Mouse (Mus musculus) R1 (cell line): Measurements from ENCODE around the gene Camsap2.

Experiments used
- DNase-seq: peaks from one replicate; pipeline ENCODE4 v3.0.0-alpha.2; 2018; ENCODE audit warnings: low read depth, low spot score

Camsap2 gene

GRCm38 (mm10) chr1:136345454-136346372, at the start of gene Camsap2:
Gene Camsap2, minus strand, starts transcription at chr1:136346104.
- peak; percentile 88 for DNase-seq

DNA sequence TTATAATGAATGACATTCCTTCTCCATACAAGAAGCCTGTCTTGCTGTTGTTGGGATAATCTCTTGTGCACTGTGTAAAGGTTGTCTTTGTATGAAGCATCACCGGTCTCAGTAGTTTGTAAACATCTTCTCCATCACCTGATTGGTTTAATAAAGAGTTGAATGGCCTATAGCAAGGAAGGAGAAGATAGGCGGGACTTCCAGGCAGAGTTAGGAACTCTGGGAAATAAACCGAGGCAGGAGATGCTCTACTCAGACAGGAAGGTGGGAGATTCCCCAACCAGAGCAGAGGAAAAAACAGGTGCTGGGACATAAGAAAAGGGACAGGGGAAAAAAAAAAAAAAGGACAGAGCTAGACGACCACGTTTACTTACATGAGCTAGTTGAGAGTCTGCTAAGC, 49.2 kb upstream of the Camsap2 start:
- peak; percentile 65 for DNase-seq

- peak; percentile 55 for DNase-seq
Observed at GRCm38 (mm10) chr1:136394506-136394905, 48.6 kb upstream of the Camsap2 start.

GRCm38 (mm10) chr1:136386914-136387313, 41.0 kb upstream of the Camsap2 start:
- DNase-seq: no peak

DNA sequence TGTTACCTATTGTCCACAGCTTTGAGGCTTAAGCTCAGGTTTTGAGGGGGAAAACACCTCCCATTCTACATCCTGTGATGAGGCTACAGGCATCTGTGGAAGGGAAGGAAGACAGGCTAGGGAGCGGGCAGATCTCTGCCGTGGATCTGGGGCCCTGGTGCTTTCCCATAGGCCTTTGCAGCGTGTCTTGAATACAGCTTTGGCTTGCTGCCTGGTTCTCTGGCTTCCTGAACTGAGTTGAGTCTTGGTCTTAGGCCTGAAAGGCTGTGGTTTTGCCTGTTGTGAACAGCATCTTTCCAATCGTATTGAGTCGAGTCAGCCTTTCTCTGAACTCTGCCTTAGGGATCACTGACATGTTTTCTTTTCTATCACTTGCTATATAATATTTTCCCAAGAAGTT, 35.7 kb upstream of the Camsap2 start:
- no peak for DNase-seq

- no peak for DNase-seq
Observed at GRCm38 (mm10) chr1:136381169-136381568, 35.3 kb upstream of the Camsap2 start.

GRCm38 (mm10) chr1:136380606-136381005, 34.7 kb upstream of the Camsap2 start:
- no peak for DNase-seq

DNA sequence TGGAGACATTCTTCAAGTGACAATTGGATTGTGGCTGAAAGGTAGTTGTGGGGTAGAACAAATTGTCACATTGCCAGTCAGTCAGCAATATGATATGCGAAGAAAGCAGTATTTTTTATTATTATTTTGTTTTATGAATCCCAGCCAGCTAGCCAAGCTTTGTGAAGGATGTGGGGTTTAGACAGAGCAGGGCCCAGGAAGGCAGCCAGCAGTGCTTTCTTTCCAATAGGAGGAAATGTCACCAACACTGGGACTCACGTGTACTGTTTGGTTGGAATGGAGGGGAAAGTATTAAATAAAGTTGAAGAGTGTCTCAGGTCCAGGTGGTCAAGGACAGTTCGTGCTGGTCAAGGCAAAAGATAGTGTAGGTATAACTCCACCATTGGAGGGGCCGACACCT, 34.3 kb upstream of the Camsap2 start:
- DNase-seq: no peak

GRCm38 (mm10) chr1:136379261-136379660, 33.4 kb upstream of the Camsap2 start:
- no peak for DNase-seq

- no peak for DNase-seq
Observed at GRCm38 (mm10) chr1:136365986-136366385, 20.1 kb upstream of the Camsap2 start.

- peak; percentile 14 for DNase-seq
Observed at GRCm38 (mm10) chr1:136364711-136365110, 18.8 kb upstream of the Camsap2 start.

GRCm38 (mm10) chr1:136363035-136363434, 17.1 kb upstream of the Camsap2 start:
- no peak for DNase-seq

DNA sequence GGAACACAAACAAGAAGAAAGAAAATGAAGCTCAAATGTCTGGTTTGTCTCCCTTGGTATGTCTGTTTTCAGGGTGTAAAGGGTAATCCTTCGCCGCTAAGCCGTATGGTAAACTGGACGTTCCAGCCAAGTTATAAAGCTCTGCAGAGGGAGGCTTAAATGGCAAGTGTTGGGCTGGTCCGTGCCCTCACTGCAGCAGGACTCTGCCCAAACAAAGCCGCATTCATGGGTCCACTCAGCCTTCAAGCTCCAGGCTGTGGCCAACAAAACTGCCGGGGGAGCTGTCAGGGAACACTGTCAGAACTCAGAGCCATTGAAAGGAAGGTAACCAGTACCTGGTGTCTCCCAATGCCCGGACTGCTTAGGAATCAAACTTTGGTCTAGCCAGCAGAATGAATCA, 16.7 kb upstream of the Camsap2 start:
- no peak for DNase-seq

DNA sequence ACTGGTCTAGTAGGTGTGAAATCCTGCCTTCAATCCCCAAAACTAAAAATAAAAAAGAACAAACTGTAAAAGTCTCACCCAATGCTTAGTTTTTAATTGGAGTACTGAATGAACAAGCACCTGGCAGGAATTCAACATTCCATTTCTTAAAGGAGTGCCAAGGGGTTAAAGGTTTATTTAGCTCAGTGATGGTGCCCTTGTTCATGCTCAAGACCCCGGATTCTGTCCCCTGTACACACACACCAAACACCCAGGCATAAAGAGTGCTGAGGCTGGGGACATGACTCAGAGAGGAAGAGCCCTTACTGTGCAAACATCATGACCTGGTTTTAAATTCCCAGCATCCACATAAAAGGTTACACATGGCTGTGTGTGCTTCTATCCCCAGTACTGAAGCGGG, 15.5 kb upstream of the Camsap2 start:
- no peak for DNase-seq

- DNase-seq: no peak
Observed at GRCm38 (mm10) chr1:136360909-136361308, 15.0 kb upstream of the Camsap2 start.

DNA sequence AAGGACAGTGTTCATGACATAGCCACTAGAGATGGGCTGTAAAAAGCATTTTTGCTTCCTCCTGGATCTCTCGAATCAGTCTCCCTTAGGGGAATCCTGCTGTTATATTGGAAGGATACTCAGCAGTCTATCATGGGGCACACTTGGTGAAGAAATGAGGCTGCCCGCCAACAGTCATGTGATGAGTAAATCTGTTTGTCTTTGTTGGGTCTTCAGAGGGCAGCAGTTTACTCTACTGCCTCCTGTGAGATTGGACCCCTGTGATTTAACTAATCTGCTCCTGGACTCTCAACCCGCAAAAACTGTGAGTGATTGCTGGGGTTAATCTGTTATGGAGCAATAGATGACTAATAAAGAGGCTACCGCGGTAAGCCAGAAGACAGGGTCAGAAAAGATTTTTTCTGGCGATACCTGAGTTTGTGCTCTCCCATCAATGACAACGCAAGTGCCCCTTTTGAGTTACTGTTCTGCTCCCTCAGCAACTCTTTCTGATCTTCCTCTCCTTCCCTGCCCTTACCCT, 13.0 kb upstream of the Camsap2 start:
- no peak for DNase-seq

DNA sequence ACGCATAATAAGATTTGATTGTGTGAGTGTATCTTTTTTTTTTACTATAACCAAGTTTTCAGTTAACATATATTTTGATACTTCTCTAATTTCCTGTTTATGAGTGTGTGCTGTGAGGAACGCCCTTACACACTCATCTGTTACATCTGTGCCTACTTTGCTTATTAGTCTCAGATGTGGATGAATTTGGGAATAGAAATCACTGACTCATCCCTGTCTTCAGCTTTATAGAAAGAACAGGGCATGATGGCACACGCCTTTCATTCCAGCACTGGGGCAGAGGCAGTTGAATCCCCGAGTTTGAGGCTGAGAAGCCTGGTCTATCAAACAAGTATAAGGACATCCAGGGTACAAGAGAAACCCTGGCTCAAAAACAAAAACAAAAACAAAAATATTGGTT, 9.7 kb upstream of the Camsap2 start:
- no peak for DNase-seq

GRCm38 (mm10) chr1:136350699-136351200, 4.8 kb upstream of the Camsap2 start:
- DNase-seq: no peak

DNA sequence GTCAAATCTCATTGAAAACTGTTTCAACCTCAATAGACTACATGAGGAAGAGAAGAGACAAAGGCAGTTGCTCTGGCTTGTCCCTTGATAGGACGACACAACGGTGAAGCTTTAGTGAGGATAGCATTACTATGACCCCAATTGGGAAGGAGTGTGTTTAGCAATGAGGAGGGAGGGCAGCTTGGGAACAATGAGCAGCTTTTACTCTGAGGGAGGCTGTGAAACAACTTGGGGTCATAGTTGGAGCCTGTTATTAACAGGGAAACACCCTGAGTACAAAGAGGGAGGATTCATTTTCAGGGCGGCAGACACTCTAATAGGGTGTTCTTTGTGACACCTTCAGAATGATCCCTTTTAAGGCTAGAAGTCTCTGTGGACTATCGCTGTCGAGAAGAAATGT, 2.2 kb upstream of the Camsap2 start:
- DNase-seq: no peak

DNA sequence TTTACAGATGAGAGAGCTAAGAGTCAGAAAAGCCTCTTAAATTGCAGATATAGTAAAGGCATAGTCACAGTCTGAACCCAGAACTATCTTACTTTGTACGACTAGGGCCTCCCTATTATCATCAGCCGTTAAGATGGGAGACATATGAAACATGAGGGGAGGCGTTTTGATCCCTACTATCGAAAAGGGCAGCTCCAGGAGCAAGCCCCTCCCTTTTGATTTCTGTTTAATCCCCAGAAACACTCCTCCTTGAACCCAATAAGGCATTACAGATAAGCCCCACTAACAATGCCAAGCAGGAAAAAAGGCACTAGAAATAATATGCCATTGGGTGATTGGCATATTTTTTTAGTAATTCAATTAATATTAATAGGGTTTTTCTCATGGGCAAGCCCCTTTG, 1.2 kb upstream of the Camsap2 start:
- no peak for DNase-seq

- DNase-seq: peak; percentile 13
Observed at GRCm38 (mm10) chr1:136346373-136347035, 600 bp upstream of the Camsap2 start.

DNA sequence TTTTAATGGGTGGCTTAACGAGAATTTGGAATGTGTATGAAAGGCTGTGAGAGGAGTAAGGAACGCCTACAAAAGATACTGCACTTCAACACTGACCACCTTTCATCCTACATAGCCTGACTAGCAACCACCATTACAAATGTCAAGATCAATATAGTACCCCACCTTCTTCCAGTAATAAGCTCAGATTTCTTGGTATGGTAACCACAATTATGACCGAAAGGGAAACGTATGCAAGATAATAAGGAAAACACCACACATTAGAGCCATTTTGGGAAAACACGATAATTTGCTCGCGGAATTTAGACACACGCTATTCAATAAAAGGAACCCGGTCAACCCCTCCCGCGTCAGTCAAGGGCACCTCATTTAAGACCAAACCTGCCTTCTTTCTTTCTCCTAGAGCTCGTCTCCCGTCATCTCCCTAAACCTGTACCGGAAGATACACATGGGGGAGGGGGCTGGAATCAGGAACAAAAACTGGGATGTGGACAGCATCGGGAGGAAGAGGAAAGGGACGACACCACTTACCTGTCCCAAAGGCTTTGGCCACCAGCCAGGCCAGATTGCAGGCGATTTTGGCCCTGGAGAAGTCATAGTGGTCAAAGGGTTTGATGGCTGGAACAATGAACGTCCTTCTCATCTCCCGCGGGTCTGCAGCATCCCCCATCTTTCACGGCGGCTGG, 993 bp downstream of the Camsap2 start:
- peak; percentile 42 for DNase-seq
